Mouse (Mus musculus) testis, adult 2 months (tissue): ENCODE data around the gene Cyp2j5. TPM values are rescaled to one million over a fixed set of nuclear protein-coding genes. Genes with fewer than 3 reads are reported as not detected.

ENCODE experiments used
- H3K27ac ChIP-seq: fragments of 200-500 bp; 2 replicates; pipeline ENCODE4 v1.5.1; 2012; ENCODE audit warnings: low read depth, low read length; ENCODE audit not compliant: control insufficient read depth, insufficient read depth
- H3K27me3 ChIP-seq: fragments of 200-500 bp; 2 replicates; pipeline ENCODE4 v1.6.1; 2012; ENCODE audit warnings: mild to moderate bottlenecking, low read length, moderate library complexity; ENCODE audit not compliant: control insufficient read depth, insufficient read depth
- H3K36me3 ChIP-seq: fragments of 200-500 bp; 2 replicates; pipeline ENCODE4 v1.6.1; 2012; ENCODE audit warnings: mild to moderate bottlenecking, low read length; ENCODE audit not compliant: control insufficient read depth, insufficient read depth
- H3K4me1 ChIP-seq: fragments of 200-500 bp; 2 replicates; pipeline ENCODE4 v1.6.1; 2012; ENCODE audit warnings: low read length; ENCODE audit not compliant: control insufficient read depth, insufficient read depth
- H3K4me3 ChIP-seq: fragments of 200-500 bp; 2 replicates; pipeline ENCODE4 v1.5.1; 2012; ENCODE audit warnings: low read depth, mild to moderate bottlenecking, low read length, moderate library complexity, mixed read lengths; ENCODE audit not compliant: control insufficient read depth
- CTCF ChIP-seq: fragments of 200-500 bp; IDR thresholded peaks from 2 replicates; pipeline ENCODE4 v1.5.1; 2012; ENCODE audit warnings: low read depth, mild to moderate bottlenecking, inconsistent platforms, low read length, moderate library complexity; ENCODE audit not compliant: control insufficient read depth, insufficient read depth, insufficient replicate concordance
- POLR2A ChIP-seq: fragments of 200-500 bp; IDR thresholded peaks from 2 replicates; pipeline ENCODE4 v1.6.1; 2012; ENCODE audit warnings: low read depth, mild to moderate bottlenecking, inconsistent platforms, low read length, moderate library complexity; ENCODE audit not compliant: control insufficient read depth
- polyA plus RNA-seq: library from polyadenylated mRNA; depleted of rRNA; stranded (reverse); fragments of >200 nt; gene quantifications from 2 replicates; pipeline ENCODE4 v1.2.3, GENCODE M21; 2012; rRNA removed

Cyp2j5 gene
- polyA plus RNA-seq = not detected in 2 replicates

DNA sequence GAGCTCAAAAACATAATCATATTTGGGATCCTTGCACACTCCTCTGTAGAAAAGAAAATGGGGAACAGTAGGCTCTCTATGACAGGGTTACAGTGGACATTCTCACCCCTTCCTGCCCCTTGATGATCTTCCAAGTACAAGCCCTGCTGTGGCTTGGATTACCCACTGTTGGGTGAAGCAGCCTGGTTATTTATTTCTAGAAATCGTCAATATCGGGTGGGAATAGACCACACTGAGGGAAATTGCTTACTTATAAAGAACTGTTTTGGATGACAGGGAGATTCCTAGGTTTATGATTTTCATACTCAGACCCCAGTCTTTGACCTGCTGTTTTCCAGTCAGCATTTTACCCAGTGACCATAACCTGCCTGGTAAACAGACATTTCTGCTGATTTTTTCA lies at the start of gene Cyp2j5:
Gene Cyp2j5, minus strand, starts transcription at position 164 of the 400 bp plus-strand sequence.
- Histone ChIP-seq H3K4me1 (no peaks in the 10 kb centered on the region), H3K36me3 (no peaks in the 10 kb centered on the region), H3K27me3 (no peaks in the 10 kb centered on the region), H3K4me3 (no peak within 1 kb of the TSS), H3K27ac (no peak within 1 kb of the TSS)
- TF ChIP-seq CTCF (no peak), POLR2A (no peak)

DNA sequence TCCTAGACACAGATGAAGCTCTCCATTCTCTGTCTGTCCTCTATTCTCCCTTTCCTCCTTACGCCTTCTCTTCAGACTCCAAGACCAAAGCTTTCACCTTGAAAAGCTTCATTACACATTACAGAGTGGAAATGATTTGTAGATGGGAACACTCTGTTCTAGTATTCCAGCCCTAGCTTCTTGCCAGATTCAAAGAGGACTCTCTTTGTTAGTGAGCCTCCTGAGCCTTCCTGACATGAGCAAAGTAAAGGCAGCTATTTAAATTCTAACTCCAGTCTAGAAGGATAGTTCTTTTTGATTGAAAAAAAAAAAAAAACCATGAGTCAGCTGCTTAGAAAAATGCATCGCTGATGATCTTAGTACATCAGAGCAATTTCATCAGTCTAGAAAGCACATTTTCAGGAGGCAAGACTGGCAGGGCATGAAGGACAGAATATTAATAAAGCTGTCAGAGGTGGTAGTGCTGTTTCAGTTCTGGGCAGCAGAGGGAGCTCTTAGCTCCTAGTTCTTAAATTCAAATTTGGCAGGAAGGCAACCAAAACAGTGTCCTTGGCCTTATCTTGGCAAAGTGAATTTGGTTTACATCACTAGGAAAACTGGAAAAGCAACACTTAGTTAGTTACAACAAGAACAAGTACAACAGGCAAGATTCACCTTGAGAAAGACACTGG lies 41.5 kb upstream of the Cyp2j5 start:
- Histone ChIP-seq H3K4me3 (no peak overlapping the region), H3K27me3 (no peaks in the 10 kb centered on the region), H3K36me3 (no peaks in the 10 kb centered on the region), H3K4me1 (no peaks in the 10 kb centered on the region), H3K27ac (no peak overlapping the region)
- no peak for TF ChIP-seq CTCF
- no peak for TF ChIP-seq POLR2A

DNA sequence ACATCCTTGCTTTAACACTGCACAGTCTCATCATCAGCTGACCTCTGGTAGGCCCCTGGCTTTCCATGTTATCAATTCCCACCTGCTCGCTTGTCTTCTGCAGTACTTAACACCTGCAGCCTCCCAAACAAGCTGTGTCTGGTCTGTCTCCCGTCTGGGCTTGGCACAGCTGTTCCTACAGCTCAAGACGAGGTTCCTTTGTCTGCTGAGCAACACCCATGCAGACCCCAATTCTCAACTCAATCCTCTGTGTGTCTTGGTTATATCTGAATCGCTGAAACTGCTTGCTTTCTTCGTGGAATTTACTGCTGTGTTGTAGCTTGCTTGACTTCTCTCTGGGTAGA lies 34.2 kb upstream of the Cyp2j5 start:
- Histone ChIP-seq H3K4me1 (no peaks in the 10 kb centered on the region; the same call in 1 of the 2 replicates), H3K36me3 (no peaks in the 10 kb centered on the region), H3K27me3 (no peaks in the 10 kb centered on the region), H3K27ac (no peak overlapping the region), H3K4me3 (no peak overlapping the region)
- TF ChIP-seq POLR2A = no peak
- no peak for TF ChIP-seq CTCF

DNA sequence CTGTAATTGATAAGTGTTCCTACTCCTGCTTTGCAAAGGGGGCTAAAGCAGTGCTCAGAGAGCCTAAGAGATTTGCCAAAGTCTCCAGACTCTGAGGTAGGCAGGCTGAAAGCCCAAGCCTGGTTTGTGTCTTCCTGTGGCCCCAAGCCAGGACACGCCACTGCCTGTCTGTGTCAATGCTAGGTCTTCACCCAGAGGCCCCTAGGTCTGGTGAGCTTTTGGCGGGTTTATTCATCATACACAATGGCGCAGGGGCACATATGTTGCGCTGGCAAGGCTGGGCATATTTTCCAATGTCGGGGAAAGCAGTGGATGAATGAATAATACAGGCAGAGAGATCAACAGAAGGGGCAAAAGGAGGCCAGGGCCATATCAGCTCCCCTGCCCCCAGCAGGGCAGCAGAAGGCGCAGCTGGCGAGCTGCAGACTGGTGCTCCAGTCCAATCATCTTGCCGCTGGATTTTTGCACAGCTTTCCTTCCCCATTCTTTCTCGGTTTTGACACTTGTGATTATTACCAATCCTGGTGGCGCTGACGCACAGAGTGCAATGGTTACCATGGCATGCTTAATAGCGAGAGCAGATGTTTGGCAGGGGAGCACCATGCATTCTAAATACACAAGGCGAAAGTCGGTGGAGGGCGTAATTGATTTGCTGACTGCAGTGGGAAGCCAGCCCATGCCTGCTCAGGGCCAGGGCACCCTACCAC lies 33.7 kb upstream of the Cyp2j5 start:
- no peaks in the 10 kb centered on the region for H3K36me3 ChIP-seq
- no peaks in the 10 kb centered on the region; the same call in 1 of the 2 replicates for H3K4me1 ChIP-seq
- no peak overlapping the region for H3K27ac ChIP-seq
- TF ChIP-seq POLR2A (no peak), CTCF (no peak)
- H3K27me3 ChIP-seq = no peaks in the 10 kb centered on the region
- H3K4me3 ChIP-seq = no peak overlapping the region

DNA sequence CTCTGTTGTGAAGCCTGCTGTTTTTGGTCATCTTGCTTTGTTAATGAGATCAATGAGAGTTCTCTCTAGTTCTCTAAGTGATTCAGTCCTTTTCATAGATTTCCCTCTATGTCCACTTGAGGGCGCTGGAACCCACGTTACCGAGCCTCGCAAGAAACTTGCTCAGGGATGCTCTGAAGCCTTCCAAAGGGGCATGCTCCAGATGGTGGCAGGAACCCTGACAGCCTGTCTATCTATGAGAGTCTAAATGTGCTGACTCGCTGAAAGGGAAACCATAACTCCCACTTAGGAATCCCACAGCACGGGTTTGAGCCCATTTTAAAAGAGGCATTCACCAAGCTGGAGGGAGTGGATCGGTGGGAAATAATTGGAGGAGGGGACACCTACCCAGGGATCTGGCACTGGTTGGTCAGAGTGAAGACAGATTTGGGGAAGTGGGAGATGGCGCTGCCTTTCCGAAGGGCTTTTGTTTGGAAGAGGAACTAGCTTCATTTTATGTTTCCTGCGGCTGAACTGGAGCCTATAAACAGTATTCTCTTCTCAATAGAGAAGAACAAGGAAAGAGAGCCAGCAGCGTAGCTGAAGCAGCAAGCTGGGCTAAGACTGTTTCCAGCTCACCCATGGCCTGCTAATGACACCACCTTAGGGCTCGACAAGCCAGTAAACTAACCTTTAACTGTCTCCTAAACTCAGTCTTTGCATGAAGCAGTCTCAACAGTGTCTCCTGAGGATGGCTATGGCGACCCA lies 32.8 kb upstream of the Cyp2j5 start:
- Histone ChIP-seq H3K4me3 (no peak overlapping the region), H3K36me3 (no peaks in the 10 kb centered on the region), H3K4me1 (no peaks in the 10 kb centered on the region; the same call in 1 of the 2 replicates), H3K27me3 (no peaks in the 10 kb centered on the region), H3K27ac (no peak overlapping the region)
- TF ChIP-seq CTCF (peak; percentile 55; the same call in 1 of the 2 replicates), POLR2A (no peak)

DNA sequence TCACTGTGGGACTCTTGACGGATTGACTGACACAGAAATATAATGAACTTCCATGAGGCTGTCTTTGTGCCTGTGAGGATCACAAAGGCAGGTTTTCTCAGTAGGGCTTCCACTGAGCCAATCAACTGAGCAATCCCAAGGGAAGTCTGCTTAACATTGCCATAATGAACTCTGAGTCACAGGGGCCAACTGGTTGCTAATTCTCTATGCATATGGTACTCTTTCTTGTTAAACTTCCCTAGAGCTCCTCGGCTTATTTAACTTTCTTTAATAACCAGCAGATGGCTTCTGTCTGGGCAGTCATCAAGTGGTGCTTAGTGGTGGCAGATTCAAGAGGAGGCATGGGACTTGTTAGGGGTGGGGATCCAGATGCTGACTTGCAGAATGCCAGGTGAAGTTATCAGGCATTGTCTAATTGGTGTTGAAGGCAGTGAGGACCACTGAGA lies 23.4 kb upstream of the Cyp2j5 start:
- no peak for TF ChIP-seq POLR2A
- TF ChIP-seq CTCF = no peak
- no peaks in the 10 kb centered on the region for H3K27me3 ChIP-seq
- H3K4me3 ChIP-seq = no peak overlapping the region
- no peaks in the 10 kb centered on the region for H3K4me1 ChIP-seq
- no peak overlapping the region for H3K27ac ChIP-seq
- H3K36me3 ChIP-seq = no peaks in the 10 kb centered on the region

DNA sequence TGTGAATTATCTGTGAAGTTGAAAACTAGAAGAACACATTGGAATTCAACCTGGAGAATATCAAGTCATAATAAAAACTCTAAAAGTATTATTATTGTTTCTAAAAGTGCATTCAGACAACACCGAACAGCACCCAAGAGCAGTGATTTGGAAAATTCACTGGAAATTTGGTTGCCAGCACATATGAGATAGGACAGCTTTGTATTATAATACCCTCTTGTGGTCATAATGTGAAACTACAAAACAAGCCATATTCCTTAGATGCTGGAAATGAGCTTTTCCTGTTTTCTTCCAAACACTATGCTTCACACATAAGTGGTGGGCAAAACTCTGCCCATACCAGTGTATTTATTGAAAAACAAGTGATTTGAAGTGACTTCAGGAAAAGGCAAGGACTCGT lies 19.5 kb upstream of the Cyp2j5 start:
- Histone ChIP-seq H3K27ac (no peak overlapping the region), H3K4me1 (no peaks in the 10 kb centered on the region), H3K36me3 (no peaks in the 10 kb centered on the region), H3K4me3 (no peak overlapping the region), H3K27me3 (no peaks in the 10 kb centered on the region)
- TF ChIP-seq POLR2A = no peak
- TF ChIP-seq CTCF = no peak
